Mouse (Mus musculus) G1E (cell line): ENCODE measurements at regions not wholly inside any gene's neighbourhood (a gene's known extent, or its start where the extent isn't known, plus 50 kb on each side); places are given as distances from the start of the nearest gene placed in this dataset.

Experiments used
- ATAC-seq: 2 replicates; pipeline ENCODE4 v1.8.0; 2016; ENCODE audit warnings: mild to moderate bottlenecking; ENCODE audit not compliant: insufficient number of reproducible peaks, poor library complexity, low FRiP score, severe bottlenecking; ENCODE audit errors: extremely low read depth
- DNase-seq: peaks from one replicate; pipeline ENCODE4 v3.0.0; 2012; ENCODE audit warnings: low spot score
- H3K27me3 ChIP-seq: 2 replicates; pipeline ENCODE4 v1.6.1; 2012; ENCODE audit warnings: mild to moderate bottlenecking, low read length, inconsistent platforms; ENCODE audit not compliant: insufficient read depth
- H3K36me3 ChIP-seq: replicated peaks from 2 replicates; pipeline ENCODE3; 2012; ENCODE audit warnings: mild to moderate bottlenecking, inconsistent platforms
- H3K4me1 ChIP-seq: 2 replicates; pipeline ENCODE4 v1.6.1; 2012; ENCODE audit warnings: low read depth, low read length, inconsistent platforms, mixed read lengths; ENCODE audit not compliant: insufficient read depth
- H3K4me3 ChIP-seq: 2 replicates; pipeline ENCODE4 v1.5.1; 2012; ENCODE audit warnings: low read depth, mild to moderate bottlenecking, inconsistent platforms, low read length, moderate library complexity, mixed read lengths
- H3K9me3 ChIP-seq: replicated peaks from 2 replicates; pipeline ENCODE4 v1.6.1; 2012; ENCODE audit warnings: inconsistent platforms
- CTCF ChIP-seq: IDR thresholded peaks from 2 replicates; pipeline ENCODE4 v1.5.1; 2012; ENCODE audit warnings: low read depth, low read length, inconsistent platforms, mixed read lengths
- GATA1 ChIP-seq: IDR thresholded peaks from 2 replicates; pipeline ENCODE4 v1.6.1; 2012; ENCODE audit warnings: borderline replicate concordance, low read length, inconsistent platforms, mixed read lengths
- GATA2 ChIP-seq: IDR thresholded peaks from 2 replicates; pipeline ENCODE4 v1.6.1; 2012; ENCODE audit warnings: low read depth, low read length, inconsistent platforms, borderline replicate concordance
- POLR2AphosphoS5 ChIP-seq: IDR thresholded peaks from 2 replicates; pipeline ENCODE4 v1.6.1; 2012; ENCODE audit warnings: low read depth, low read length, inconsistent platforms; ENCODE audit not compliant: insufficient replicate concordance
- TAL1 ChIP-seq: conservative IDR thresholded peaks from 2 replicates; pipeline ENCODE4 v1.6.1; 2012; ENCODE audit warnings: low read depth, low read length, inconsistent platforms, mixed read lengths

DNA sequence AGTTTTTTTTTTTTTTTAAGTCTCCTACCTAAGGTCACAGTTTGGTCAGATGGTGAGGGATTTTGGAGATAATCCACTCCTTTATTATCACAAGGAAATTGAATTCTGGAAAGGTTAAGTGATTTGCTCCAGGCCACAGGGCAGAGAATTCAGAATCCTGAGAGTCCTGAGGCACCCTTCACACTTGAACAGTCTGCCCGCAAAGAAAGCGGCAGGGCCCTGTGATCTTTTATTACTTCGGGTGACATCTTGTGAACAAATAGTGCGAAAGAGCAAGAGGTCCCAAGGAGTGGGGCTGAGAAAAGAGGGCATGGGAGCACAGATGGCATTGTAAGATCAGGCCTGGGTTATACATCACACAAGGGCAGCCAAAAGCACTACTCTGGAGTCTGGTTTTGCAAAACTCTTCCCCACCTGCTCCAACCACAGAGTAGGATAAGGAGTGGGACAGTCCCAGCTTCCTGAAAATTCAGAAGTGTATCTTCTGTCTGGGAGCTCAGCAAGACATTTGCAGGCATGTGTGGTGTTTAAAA, 150.5 kb upstream of the Wdr11 start:
- Histone ChIP-seq H3K4me3 (no peak overlapping the region), H3K27me3 (no peaks in the 10 kb centered on the region), H3K9me3 (peaks cover 37% of the 10 kb centered on the region), H3K36me3 (no peaks in the 10 kb centered on the region), H3K4me1 (no peaks in the 10 kb centered on the region)
- TF ChIP-seq GATA1 (no peak), GATA2 (no peak), TAL1 (no peak), POLR2AphosphoS5 (no peak), CTCF (no peak)
- DNase-seq (no peak), ATAC-seq (no peak)

DNA sequence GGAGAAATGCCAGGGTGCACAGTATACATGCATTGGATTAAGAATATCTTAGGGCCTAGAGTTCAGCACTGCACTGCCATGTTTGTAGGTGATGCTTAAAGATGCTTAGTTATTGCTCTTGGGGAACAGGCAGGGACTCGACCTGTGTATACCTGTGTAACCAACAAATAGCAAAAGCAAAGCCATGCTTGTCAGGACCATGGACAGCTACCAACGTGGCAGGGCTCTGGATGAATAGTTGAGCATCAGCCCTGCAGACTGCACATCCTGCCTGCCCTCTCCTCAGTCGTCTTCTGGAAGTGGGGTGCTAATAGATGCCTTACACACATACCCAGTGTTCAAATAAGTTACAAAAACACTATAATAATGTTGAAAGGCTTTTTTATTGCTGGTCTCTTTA, 122.2 kb upstream of the Wdr11 start:
- Histone ChIP-seq H3K36me3 (no peaks in the 10 kb centered on the region), H3K4me3 (no peak overlapping the region), H3K27me3 (no peaks in the 10 kb centered on the region), H3K9me3 (peaks cover 25% of the 10 kb centered on the region), H3K4me1 (no peaks in the 10 kb centered on the region)
- ATAC-seq, result peak; percentile 49; the same call in 1 of the 2 replicates
- no peak for DNase-seq
- TF ChIP-seq GATA1 (no peak), TAL1 (no peak), GATA2 (no peak), POLR2AphosphoS5 (no peak), CTCF (no peak)

DNA sequence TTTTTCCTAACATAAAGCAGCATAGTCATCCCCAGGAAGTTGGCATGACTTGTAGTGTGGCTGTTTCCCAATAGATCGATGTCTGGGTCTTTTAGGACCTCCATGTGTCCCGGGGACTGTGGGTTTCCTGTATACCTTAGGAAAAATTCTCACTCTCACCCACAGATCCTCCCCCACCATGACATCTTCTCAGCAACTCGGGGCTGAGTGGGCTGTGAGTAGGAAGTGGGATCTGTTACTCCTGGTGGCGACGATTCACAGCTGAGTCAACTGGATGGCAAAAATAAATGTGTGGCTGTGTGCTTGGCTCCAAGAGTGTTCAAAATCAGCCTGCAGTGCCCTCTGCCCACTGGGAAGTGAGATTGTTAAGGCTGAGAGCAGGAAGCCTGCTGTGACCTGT, 107.9 kb upstream of the Wdr11 start:
- ATAC-seq (no peak), DNase-seq (no peak)
- peaks cover 28% of the 10 kb centered on the region for H3K9me3 ChIP-seq
- TF ChIP-seq GATA2 (no peak), GATA1 (no peak), TAL1 (no peak), POLR2AphosphoS5 (no peak), CTCF (no peak)
- no peaks in the 10 kb centered on the region for H3K27me3 ChIP-seq
- H3K36me3 ChIP-seq, result no peaks in the 10 kb centered on the region
- H3K4me3 ChIP-seq, result no peak overlapping the region
- H3K4me1 ChIP-seq, result no peaks in the 10 kb centered on the region

DNA sequence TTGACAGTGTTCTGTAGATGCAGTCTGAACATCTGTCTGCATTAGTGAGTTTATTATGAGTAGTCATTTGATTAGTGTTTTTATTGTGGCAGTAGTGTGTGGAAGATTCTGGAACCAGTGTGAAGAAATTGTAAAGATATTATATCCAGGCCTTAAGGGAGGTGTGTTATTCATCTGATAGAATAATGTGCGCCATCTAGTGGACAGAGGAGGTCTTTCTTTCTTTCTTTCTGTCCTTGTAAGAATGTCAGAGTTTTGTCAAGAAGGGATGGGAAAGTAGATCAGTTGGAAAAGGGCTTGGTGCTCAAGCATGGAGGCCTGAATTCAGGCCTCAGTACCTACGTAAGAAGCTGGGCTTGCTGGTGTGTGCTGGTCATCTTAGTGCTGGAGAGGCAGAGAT, 84.8 kb upstream of the Wdr11 start:
- DNase-seq (no peak), ATAC-seq (no peak)
- TF ChIP-seq CTCF, result 0 out of 2 replicates have a peak, but pooled peaks have one; percentile 8
- no peak for TF ChIP-seq GATA2
- Histone ChIP-seq H3K27me3 (no peaks in the 10 kb centered on the region), H3K9me3 (peaks cover 28% of the 10 kb centered on the region), H3K4me3 (no peak overlapping the region), H3K36me3 (no peaks in the 10 kb centered on the region), H3K4me1 (no peaks in the 10 kb centered on the region)

DNA sequence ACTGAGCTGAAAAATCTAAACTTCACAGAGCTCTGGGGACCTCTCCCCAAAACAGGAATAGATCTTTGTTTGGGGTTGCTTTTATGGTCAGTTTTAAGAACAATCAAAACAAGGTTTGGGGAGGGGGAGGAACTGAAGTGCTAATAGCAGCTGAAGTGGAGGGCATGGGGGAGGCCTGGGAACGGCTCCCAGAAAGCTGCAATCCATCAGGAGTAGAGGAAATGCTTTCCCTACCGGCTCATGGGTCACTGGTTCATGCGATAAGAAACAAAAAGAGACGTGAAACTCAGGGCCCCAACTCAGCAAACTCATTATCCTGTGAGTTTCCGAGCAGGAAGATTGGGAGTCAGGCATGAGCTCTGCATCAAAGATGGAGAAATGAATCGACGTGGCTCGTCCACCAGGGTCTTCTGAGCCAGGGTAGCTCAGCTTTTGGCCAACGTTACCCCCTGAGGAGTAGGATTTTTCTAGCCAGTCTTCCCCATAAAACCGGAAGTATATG, 82.0 kb upstream of the Wdr11 start:
- no peak for TF ChIP-seq POLR2AphosphoS5
- TF ChIP-seq TAL1, result no peak
- no peak for TF ChIP-seq CTCF
- no peak for TF ChIP-seq GATA1
- no peak for TF ChIP-seq GATA2
- Histone ChIP-seq H3K4me3 (no peak overlapping the region), H3K36me3 (no peaks in the 10 kb centered on the region), H3K9me3 (peaks cover 33% of the 10 kb centered on the region), H3K4me1 (no peaks in the 10 kb centered on the region), H3K27me3 (no peaks in the 10 kb centered on the region)
- no peak for DNase-seq
- ATAC-seq, result no peak

DNA sequence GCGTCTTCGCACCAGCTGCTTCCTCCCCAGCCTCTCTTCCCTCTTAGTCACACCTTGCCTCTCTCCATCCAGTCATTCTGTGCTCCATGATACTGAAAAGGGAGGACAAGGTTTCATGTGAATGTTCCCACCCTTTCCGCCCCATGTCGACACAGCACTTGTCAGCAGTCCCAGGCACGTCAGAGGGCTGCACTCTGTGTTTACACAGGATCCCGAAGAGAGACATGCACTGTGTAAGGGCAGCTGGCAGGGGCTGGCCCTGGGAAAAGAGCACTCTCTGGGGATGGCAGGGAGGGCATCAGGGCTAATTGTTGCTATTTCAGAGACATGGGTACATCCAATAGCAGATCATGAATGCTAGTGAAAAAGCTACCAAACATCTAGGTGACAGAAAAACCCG, 77.0 kb upstream of the Wdr11 start:
- no peak for ATAC-seq
- H3K36me3 ChIP-seq, result no peaks in the 10 kb centered on the region
- no peaks in the 10 kb centered on the region for H3K4me1 ChIP-seq
- DNase-seq, result no peak
- no peak for TF ChIP-seq POLR2AphosphoS5
- no peak for TF ChIP-seq GATA1
- no peak for TF ChIP-seq TAL1
- TF ChIP-seq CTCF, result no peak
- TF ChIP-seq GATA2, result no peak
- no peaks in the 10 kb centered on the region for H3K27me3 ChIP-seq
- no peak overlapping the region for H3K4me3 ChIP-seq
- H3K9me3 ChIP-seq, result peaks cover 16% of the 10 kb centered on the region
